Mouse (Mus musculus) granulocyte monocyte progenitor cell, adult 5-6 weeks (primary cell): ENCODE results near the gene Ccdc183. TPM values are rescaled to one million over a fixed set of nuclear protein-coding genes. Genes with fewer than 3 reads are reported as not detected.

ENCODE experiments used
- total RNA-seq, 2 experiments: library from RNA; stranded (forward) in 1 of 2; stranded (reverse) in 1 of 2; fragments of 200-712, 200-1000 nt in 1 of 2; fragments of >200 nt in 1 of 2; fragmentation: Nextera tagmentation in 1 of 2; gene quantifications; 2 replicates each; pipeline ENCODE4 v1.2.3; 2014 to 2017

Gene Ccdc183
- total RNA-seq, 2 experiments from 2014 or later: not detected

Other genes with a start within 250 kb of the Ccdc183 start
Only the 30 nearest of the 33 such genes appear.
- gene Entpd2, start 221.8 kb downstream of the Ccdc183 start, total RNA-seq (2014; fragmentation: Nextera tagmentation): not detected in 2 replicates
- not detected in 2 replicates for gene Entpd2, start 221.8 kb downstream of the Ccdc183 start, total RNA-seq (2017)
- not detected in 2 replicates for gene Npdc1, start 218.3 kb downstream of the Ccdc183 start, total RNA-seq (2014; fragmentation: Nextera tagmentation)
- gene Npdc1, start 218.3 kb downstream of the Ccdc183 start, total RNA-seq (2017): not detected in 2 replicates
- gene Fut7, start 194.4 kb downstream of the Ccdc183 start, total RNA-seq (2014; fragmentation: Nextera tagmentation): 34.5 and 38.8 TPM in 2 replicates
- gene Fut7, start 194.4 kb downstream of the Ccdc183 start, total RNA-seq (2017): 24.8 and 27.3 TPM in 2 replicates
- 54.8 and 56.4 TPM in 2 replicates for gene Abca2, start 189.0 kb downstream of the Ccdc183 start, total RNA-seq (2014; fragmentation: Nextera tagmentation)
- 21.0 and 23.1 TPM in 2 replicates for gene Abca2, start 189.0 kb downstream of the Ccdc183 start, total RNA-seq (2017)
- not detected in 2 replicates for gene Clic3, start 160.8 kb downstream of the Ccdc183 start, total RNA-seq (2014; fragmentation: Nextera tagmentation)
- gene Clic3, start 160.8 kb downstream of the Ccdc183 start, total RNA-seq (2017): 1.4 TPM in 1 of 2 replicates, not detected in the other
- gene Paxx, start 156.6 kb downstream of the Ccdc183 start, total RNA-seq (2014; fragmentation: Nextera tagmentation): 29.1 and 39.4 TPM in 2 replicates
- gene Paxx, start 156.6 kb downstream of the Ccdc183 start, total RNA-seq (2017): 20.2 and 32.5 TPM in 2 replicates
- 3.5 and 4.2 TPM in 2 replicates for gene Ptgds, start 147.6 kb downstream of the Ccdc183 start, total RNA-seq (2014; fragmentation: Nextera tagmentation)
- gene Ptgds, start 147.6 kb downstream of the Ccdc183 start, total RNA-seq (2017): 0.93 TPM in 1 of 2 replicates, not detected in the other
- gene Lcn12, start 123.8 kb downstream of the Ccdc183 start, total RNA-seq (2014; fragmentation: Nextera tagmentation): not detected in 2 replicates
- gene Lcn12, start 123.8 kb downstream of the Ccdc183 start, total RNA-seq (2017): not detected in 2 replicates
- gene Fbxw5, start 116.9 kb downstream of the Ccdc183 start, total RNA-seq (2014; fragmentation: Nextera tagmentation): 30.4 and 55.0 TPM in 2 replicates
- 23.9 and 31.4 TPM in 2 replicates for gene Fbxw5, start 116.9 kb downstream of the Ccdc183 start, total RNA-seq (2017)
- gene C8g, start 116.0 kb downstream of the Ccdc183 start, total RNA-seq (2014; fragmentation: Nextera tagmentation): 6.0 TPM in 1 of 2 replicates, not detected in the other
- gene C8g, start 116.0 kb downstream of the Ccdc183 start, total RNA-seq (2017): 1.5 and 1.6 TPM in 2 replicates
- gene Traf2, start 70.7 kb downstream of the Ccdc183 start, total RNA-seq (2014; fragmentation: Nextera tagmentation): 17.3 and 18.2 TPM in 2 replicates
- 13.9 and 15.9 TPM in 2 replicates for gene Traf2, start 70.7 kb downstream of the Ccdc183 start, total RNA-seq (2017)
- 134 and 171 TPM in 2 replicates for gene Edf1, start 59.8 kb downstream of the Ccdc183 start, total RNA-seq (2014; fragmentation: Nextera tagmentation)
- 96.1 and 107 TPM in 2 replicates for gene Edf1, start 59.8 kb downstream of the Ccdc183 start, total RNA-seq (2017)
- 1.5 and 3.4 TPM in 2 replicates for gene Mamdc4, start 42.8 kb downstream of the Ccdc183 start, total RNA-seq (2014; fragmentation: Nextera tagmentation)
- 1.2 and 66.7 TPM in 2 replicates for gene Mamdc4, start 42.8 kb downstream of the Ccdc183 start, total RNA-seq (2017)
- gene Phpt1, start 42.5 kb downstream of the Ccdc183 start, total RNA-seq (2014; fragmentation: Nextera tagmentation): 62.5 and 89.4 TPM in 2 replicates
- 5.9 and 46.2 TPM in 2 replicates for gene Phpt1, start 42.5 kb downstream of the Ccdc183 start, total RNA-seq (2017)
- gene Ajm1, start 35.9 kb downstream of the Ccdc183 start, total RNA-seq (2014; fragmentation: Nextera tagmentation): not detected in 2 replicates
- 0.39 TPM in 1 of 2 replicates, not detected in the other for gene Ajm1, start 35.9 kb downstream of the Ccdc183 start, total RNA-seq (2017)
- 63.1 and 75.4 TPM in 2 replicates for gene Rabl6, start 9.2 kb downstream of the Ccdc183 start, total RNA-seq (2014; fragmentation: Nextera tagmentation)
- gene Rabl6, start 9.2 kb downstream of the Ccdc183 start, total RNA-seq (2017): 61.3 and 71.0 TPM in 2 replicates
- 11.4 and 27.3 TPM in 2 replicates for gene Tmem141, start 4.3 kb upstream of the Ccdc183 start, total RNA-seq (2014; fragmentation: Nextera tagmentation)
- gene Tmem141, start 4.3 kb upstream of the Ccdc183 start, total RNA-seq (2017): 25.0 and 31.5 TPM in 2 replicates
- gene Fcna, start 10.4 kb upstream of the Ccdc183 start, total RNA-seq (2014; fragmentation: Nextera tagmentation): not detected in 2 replicates
- gene Fcna, start 10.4 kb upstream of the Ccdc183 start, total RNA-seq (2017): 2.0 TPM in 1 of 2 replicates, not detected in the other
- gene Lcn8, start 35.4 kb upstream of the Ccdc183 start, total RNA-seq (2014; fragmentation: Nextera tagmentation): not detected in 2 replicates
- gene Lcn8, start 35.4 kb upstream of the Ccdc183 start, total RNA-seq (2017): not detected in 2 replicates
- not detected in 2 replicates for gene Lcn5, start 40.3 kb upstream of the Ccdc183 start, total RNA-seq (2014; fragmentation: Nextera tagmentation)
- gene Lcn5, start 40.3 kb upstream of the Ccdc183 start, total RNA-seq (2017): not detected in 2 replicates
- gene Lcn6, start 59.1 kb upstream of the Ccdc183 start, total RNA-seq (2014; fragmentation: Nextera tagmentation): not detected in 2 replicates
- not detected in 2 replicates for gene Lcn6, start 59.1 kb upstream of the Ccdc183 start, total RNA-seq (2017)
- not detected in 2 replicates for gene Lcn10, start 65.0 kb upstream of the Ccdc183 start, total RNA-seq (2014; fragmentation: Nextera tagmentation)
- gene Lcn10, start 65.0 kb upstream of the Ccdc183 start, total RNA-seq (2017): not detected in 2 replicates
- not detected in 2 replicates for gene Obp2a, start 82.4 kb upstream of the Ccdc183 start, total RNA-seq (2014; fragmentation: Nextera tagmentation)
- not detected in 2 replicates for gene Obp2a, start 82.4 kb upstream of the Ccdc183 start, total RNA-seq (2017)
- 12.2 and 20.9 TPM in 2 replicates for gene Bmyc, start 89.1 kb upstream of the Ccdc183 start, total RNA-seq (2014; fragmentation: Nextera tagmentation)
- 4.9 and 9.2 TPM in 2 replicates for gene Bmyc, start 89.1 kb upstream of the Ccdc183 start, total RNA-seq (2017)
- gene Obp2b, start 119.3 kb upstream of the Ccdc183 start, total RNA-seq (2014; fragmentation: Nextera tagmentation): not detected in 2 replicates
- not detected in 2 replicates for gene Obp2b, start 119.3 kb upstream of the Ccdc183 start, total RNA-seq (2017)
- not detected in 2 replicates for gene Lcn3, start 147.9 kb upstream of the Ccdc183 start, total RNA-seq (2014; fragmentation: Nextera tagmentation)
- not detected in 2 replicates for gene Lcn3, start 147.9 kb upstream of the Ccdc183 start, total RNA-seq (2017)
- gene Lcn11, start 159.3 kb upstream of the Ccdc183 start, total RNA-seq (2014; fragmentation: Nextera tagmentation): not detected in 2 replicates
- not detected in 2 replicates for gene Lcn11, start 159.3 kb upstream of the Ccdc183 start, total RNA-seq (2017)
- gene Gm13539, start 164.6 kb upstream of the Ccdc183 start, total RNA-seq (2014; fragmentation: Nextera tagmentation): not detected in 2 replicates
- gene Gm13539, start 164.6 kb upstream of the Ccdc183 start, total RNA-seq (2017): not detected in 2 replicates
- gene Glt6d1, start 198.2 kb upstream of the Ccdc183 start, total RNA-seq (2014; fragmentation: Nextera tagmentation): not detected in 2 replicates
- gene Glt6d1, start 198.2 kb upstream of the Ccdc183 start, total RNA-seq (2017): not detected in 2 replicates
- not detected in 2 replicates for gene Lcn9, start 205.5 kb upstream of the Ccdc183 start, total RNA-seq (2014; fragmentation: Nextera tagmentation)
- not detected in 2 replicates for gene Lcn9, start 205.5 kb upstream of the Ccdc183 start, total RNA-seq (2017)